In genomic region chr16:35634971-35635370, GRCm38 (mm10) we compare ENCODE assay signal across 34 mouse cellular contexts.
"Had no signal": no experiment of that assay in that cellular context is flagged by ENCODE, and none has a peak within 500 bp of the region (broad histone marks: within the 10 kb centered on the region; RNA-seq: fewer than 3 reads in every experiment).

No protein-coding gene starts in this region.

- H3K36me3 ChIP-seq: heart, embryonic 10.5 days; heart, embryonic 12.5 days; heart, embryonic 13.5 days; heart, embryonic 15.5 days; hindbrain, embryonic 15.5 days; intestine, embryonic 15.5 days; kidney, embryonic 15.5 days had no signal

- H3K4me2 ChIP-seq: heart, embryonic 11.5 days; heart, embryonic 12.5 days; heart, embryonic 13.5 days; heart, embryonic 15.5 days; hindbrain, embryonic 12.5 days; hindbrain, embryonic 14.5 days; hindbrain, embryonic 15.5 days; intestine, embryonic 15.5 days; kidney, embryonic 15.5 days had no signal

- DNase-seq: heart, adult 2 months; heart, postnatal 10 days; heart, postnatal 14 days; heart, postnatal 36 days; heart, postnatal 4 days; kidney, adult 11 months; kidney, adult 18-20 months; kidney, adult 2 months; kidney, adult 8-10 months; kidney, adult 9 months; kidney, postnatal 10 days; kidney, postnatal 14 days; kidney, postnatal 25 days; kidney, postnatal 36 days; kidney, postnatal 4 days; layer of hippocampus, adult 9-11 months; layer of hippocampus, postnatal 36 days had no signal

- H3K9ac ChIP-seq: heart, embryonic 12.5 days; heart, embryonic 13.5 days; heart, embryonic 15.5 days; hindbrain, embryonic 12.5 days; hindbrain, embryonic 14.5 days; hindbrain, embryonic 15.5 days; intestine, embryonic 15.5 days; kidney, embryonic 15.5 days had no signal

- H3K27ac ChIP-seq: heart, adult 2 months; heart, embryonic 10.5 days; heart, embryonic 13.5 days; heart, embryonic 15.5 days; hindbrain, embryonic 12.5 days; hindbrain, embryonic 14.5 days; hindbrain, embryonic 15.5 days; hindbrain, postnatal 0 days; intestine, embryonic 15.5 days; kidney, embryonic 15.5 days; kidney, postnatal 0 days; layer of hippocampus, adult 2 months had no signal

- H3K4me3 ChIP-seq: heart, adult 2 months; heart, embryonic 10.5 days; heart, embryonic 12.5 days; heart, embryonic 13.5 days; heart, embryonic 15.5 days; hindbrain, embryonic 12.5 days; hindbrain, embryonic 15.5 days; intestine, embryonic 15.5 days; kidney, embryonic 15.5 days; layer of hippocampus, adult 2 months had no signal

- H3K27me3 ChIP-seq: heart, embryonic 15.5 days; hindbrain, embryonic 12.5 days; hindbrain, embryonic 15.5 days; intestine, embryonic 15.5 days; kidney, embryonic 15.5 days had no signal

- H3K9me3 ChIP-seq: heart, embryonic 10.5 days; heart, embryonic 12.5 days; heart, embryonic 13.5 days; heart, embryonic 15.5 days; hindbrain, embryonic 12.5 days; hindbrain, embryonic 15.5 days; intestine, embryonic 15.5 days; kidney, embryonic 15.5 days had no signal

- ATAC-seq: hindbrain, embryonic 16.5 days; hindbrain, postnatal 0 days; inflammation-experienced regulatory T-cells, adult 6 months; intestine, embryonic 15.5 days; intestine, embryonic 16.5 days; intestine, postnatal 0 days had no signal
